Mouse (Mus musculus) adrenal gland, adult 2 months (tissue): ENCODE measurements around the gene Npff. TPM values are rescaled to one million over a fixed set of nuclear protein-coding genes. Genes with fewer than 3 reads are reported as not detected.

ENCODE experiments used
- DNase-seq: peaks from one replicate; pipeline ENCODE4 v3.0.0; 2021
- polyA plus RNA-seq: library from polyadenylated mRNA; depleted of rRNA; stranded (reverse); fragments of >200 nt; gene quantifications from 2 replicates; pipeline ENCODE4 v1.2.3, GENCODE M21; 2012; rRNA removed
- total RNA-seq, 2 experiments: library from RNA; stranded (reverse); gene quantifications; 2 replicates each; pipeline ENCODE4 v1.2.3; 2021

Npff gene
- total and polyA plus RNA-seq, 3 experiments: 0.62 to 4.0 (median 2.1) TPM

DNA sequence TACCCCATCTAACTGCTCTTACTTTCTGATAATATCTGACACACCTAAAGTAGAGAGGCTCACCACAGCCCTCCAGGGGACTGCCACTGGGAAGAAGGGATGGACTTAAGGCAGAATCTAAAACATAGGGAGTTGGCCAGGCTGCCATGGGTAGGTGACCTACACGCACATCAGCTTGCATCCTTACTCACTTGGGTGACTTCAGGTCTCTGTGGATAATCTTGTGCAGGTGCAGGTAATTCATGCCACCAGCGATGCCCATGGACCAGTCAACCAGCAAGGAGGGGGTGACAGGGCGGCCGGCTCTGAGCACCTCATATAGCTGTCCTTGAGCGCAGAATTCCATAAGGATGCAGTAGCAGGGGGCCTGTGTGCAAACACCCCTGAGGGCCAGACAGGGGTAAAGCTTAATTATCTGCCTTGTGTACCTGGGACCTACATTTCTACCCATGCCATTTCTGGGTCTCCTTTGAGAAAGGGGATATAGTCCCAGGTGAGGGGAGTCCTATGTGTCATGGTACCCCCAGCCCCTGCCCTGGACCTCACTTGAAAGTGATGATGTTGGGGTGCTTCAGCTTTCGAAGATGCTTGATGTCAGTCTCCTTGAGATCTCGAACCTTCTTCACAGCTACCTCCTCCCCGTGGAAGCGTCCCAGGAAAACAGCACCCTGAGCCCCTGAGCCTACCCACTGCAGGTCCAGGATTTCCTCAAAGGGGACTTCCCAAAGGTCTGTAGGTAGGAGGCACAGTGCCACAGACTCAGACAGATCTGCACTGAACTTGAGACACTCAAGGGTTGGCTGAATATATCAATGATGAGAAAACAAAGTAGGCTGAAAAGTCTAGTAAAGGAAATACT, 20.6 kb downstream of the Npff start:
- no peak for DNase-seq

GRCm38 (mm10) chr15:102503447-102503846, 21.3 kb downstream of the Npff start, which contains the start of gene Gm10337:
TSS of gene Gm10337 (plus strand) at chr15:102503722.
- no peak for DNase-seq

GRCm38 (mm10) chr15:102502254-102502840, 22.4 kb downstream of the Npff start:
- DNase-seq: no peak

DNA sequence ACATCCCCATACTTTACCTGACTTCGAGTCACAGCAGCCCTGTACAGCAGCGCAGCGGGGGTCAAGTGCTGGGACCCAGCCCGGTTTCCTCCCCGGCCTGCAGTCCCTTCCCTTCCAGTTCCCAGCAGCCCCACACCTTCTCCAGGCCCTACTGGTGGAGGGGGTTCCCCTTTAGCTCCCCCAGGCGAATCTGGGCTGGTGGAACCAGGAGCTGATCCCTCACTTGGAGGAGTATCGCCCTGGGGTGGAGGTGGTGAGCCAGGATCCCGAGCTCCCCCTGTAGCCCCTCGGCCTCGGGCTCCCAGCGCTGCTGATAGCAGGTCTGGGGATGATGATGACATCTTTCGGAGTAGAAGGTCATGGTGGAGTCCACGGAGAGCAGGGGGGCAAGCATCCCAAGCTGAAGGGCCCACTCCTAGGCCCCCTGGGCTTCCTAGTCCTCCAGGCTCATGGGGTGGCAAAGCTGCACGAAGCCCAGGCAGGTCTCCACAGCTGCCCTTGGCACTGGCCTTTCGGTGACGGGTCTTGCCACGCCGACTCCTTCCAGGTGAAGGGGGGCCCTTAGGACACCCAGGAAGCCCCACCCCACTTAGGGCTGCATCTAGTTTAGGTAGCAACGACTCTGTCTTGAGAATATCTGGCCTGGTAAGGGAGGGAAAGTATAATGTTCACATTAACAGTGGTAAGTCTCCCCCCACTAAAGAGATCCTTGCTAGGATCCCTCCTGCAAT, 23.5 kb downstream of the Npff start:
- no peak for DNase-seq

DNA sequence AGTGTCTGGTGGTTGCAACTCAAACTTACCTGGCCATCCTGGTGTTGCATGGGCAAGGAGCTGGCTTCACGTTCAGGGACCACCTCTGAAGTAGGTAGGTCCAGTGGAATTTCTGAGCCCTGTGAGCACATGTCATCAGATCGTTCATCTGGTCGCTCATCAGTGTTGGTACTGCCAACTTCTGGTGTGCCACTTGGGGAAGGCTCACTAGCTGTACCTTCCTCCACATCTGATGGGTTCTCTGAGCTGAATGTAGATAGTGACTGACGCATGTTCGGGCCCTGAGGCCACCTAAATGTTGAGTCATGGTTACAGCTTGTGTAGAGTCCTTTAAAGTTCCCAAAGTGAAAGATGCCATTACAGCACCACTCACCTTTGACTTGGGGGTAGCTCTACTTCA, 24.3 kb downstream of the Npff start:
- DNase-seq: no peak

GRCm38 (mm10) chr15:102499851-102500250, 24.9 kb downstream of the Npff start:
- DNase-seq: no peak

DNA sequence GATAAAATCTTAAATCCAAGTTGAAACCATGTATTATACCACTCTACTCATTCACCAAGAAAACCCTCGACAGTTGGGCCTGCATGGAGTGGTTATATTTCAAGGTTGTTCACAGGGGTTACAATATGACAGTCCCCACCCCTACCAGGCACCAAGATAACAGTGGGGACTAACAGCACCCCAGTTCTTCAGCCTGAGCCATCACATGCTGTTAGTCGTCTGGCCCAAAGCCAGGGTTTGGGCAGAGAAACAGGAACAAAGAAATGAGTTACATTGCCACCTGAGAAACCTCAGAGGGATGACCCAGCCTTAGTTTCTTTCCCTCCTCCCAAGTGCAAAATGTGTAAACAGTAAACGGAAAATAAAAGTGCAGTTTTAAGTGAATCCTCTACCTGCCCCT, 25.4 kb downstream of the Npff start:
- DNase-seq: no peak

GRCm38 (mm10) chr15:102498322-102498721, 26.4 kb downstream of the Npff start:
- DNase-seq: no peak

GRCm38 (mm10) chr15:102487664-102488063, 37.1 kb downstream of the Npff start:
- no peak for DNase-seq

GRCm38 (mm10) chr15:102485853-102486252, 38.9 kb downstream of the Npff start:
- no peak for DNase-seq

DNA sequence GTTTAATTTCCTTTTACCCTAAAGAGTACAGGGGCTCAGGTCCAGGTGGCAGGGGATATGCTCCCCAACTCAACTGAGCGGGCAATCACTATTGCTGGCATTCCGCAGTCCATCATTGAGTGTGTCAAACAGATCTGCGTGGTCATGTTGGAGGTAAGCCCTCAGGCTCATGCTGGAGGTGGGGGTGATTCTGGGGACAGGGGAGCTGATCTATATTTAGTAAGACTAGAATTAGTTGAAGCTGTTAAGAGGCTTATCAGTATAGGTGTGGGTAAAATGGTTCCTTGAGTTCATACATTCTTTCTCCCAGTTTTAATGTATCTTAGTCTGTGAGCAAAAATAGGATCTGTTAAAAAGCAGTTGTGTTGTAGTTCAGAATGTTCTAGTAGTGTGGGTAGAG, 41.6 kb downstream of the Npff start:
- no peak for DNase-seq

DNA sequence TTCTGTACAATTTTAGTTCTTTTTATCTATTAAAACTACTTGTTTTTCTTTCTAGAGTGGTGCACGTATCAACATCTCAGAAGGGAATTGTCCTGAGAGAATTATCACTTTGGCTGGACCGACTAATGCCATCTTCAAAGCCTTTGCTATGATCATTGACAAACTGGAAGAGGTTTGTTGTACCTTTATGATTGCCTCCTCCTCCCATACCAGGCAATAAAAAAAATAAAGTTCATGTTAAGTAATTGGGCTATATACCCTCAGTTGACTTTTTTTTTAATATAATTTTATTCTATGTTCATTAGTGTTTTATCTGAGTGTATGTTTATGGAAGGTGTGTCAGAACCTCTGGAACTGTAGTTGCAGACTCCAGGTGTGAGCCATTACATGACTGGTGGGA, 50.2 kb downstream of the Npff start:
- DNase-seq: no peak

Other genes starting within 250 kb of the Npff start
- gene Mfsd5, start 245.5 kb downstream of the Npff start, total RNA-seq: 10 to 100 TPM; 38.2 to 46.3 TPM
- 99.6 and 108 TPM in 2 replicates for gene Mfsd5, start 245.5 kb downstream of the Npff start, polyA plus RNA-seq
- 1 to 10 TPM in 1 of 2 experiments, under 1 TPM in 1; 0.86 to 2.5 TPM for gene Espl1, start 228.7 kb downstream of the Npff start, total RNA-seq
- 1.8 and 2.2 TPM in 2 replicates for gene Espl1, start 228.7 kb downstream of the Npff start, polyA plus RNA-seq
- gene Pfdn5, start 198.8 kb downstream of the Npff start, total RNA-seq: 100 to 1,000 TPM; 416 to 441 TPM
- gene Pfdn5, start 198.8 kb downstream of the Npff start, polyA plus RNA-seq: 19.1 and 19.8 TPM in 2 replicates
- gene Myg1, start 193.2 kb downstream of the Npff start, total RNA-seq: 10 to 100 TPM; 54.1 to 60.3 TPM
- 73.3 and 77.5 TPM in 2 replicates for gene Myg1, start 193.2 kb downstream of the Npff start, polyA plus RNA-seq
- 10 to 100 TPM; 16.8 to 18.1 TPM for gene Aaas, start 174.2 kb downstream of the Npff start, total RNA-seq
- gene Aaas, start 174.2 kb downstream of the Npff start, polyA plus RNA-seq: 44.9 and 46.6 TPM in 2 replicates
- under 1 TPM; 0.09 to 0.14 TPM for gene Sp7, start 157.8 kb downstream of the Npff start, total RNA-seq
- 0.50 and 0.55 TPM in 2 replicates for gene Sp7, start 157.8 kb downstream of the Npff start, polyA plus RNA-seq
- gene Sp1, start 118.8 kb downstream of the Npff start, total RNA-seq: 10 to 100 TPM; 71.7 to 72.1 TPM
- 8.5 and 11.1 TPM in 2 replicates for gene Sp1, start 118.8 kb downstream of the Npff start, polyA plus RNA-seq
- gene Amhr2, start 79.6 kb downstream of the Npff start, total RNA-seq: 1 to 10 TPM; 1.0 to 1.6 TPM
- gene Amhr2, start 79.6 kb downstream of the Npff start, polyA plus RNA-seq: 1.3 and 2.5 TPM in 2 replicates
- gene Prr13, start 65.9 kb downstream of the Npff start, total RNA-seq: 100 to 1,000 TPM; 105 to 197 TPM
- gene Prr13, start 65.9 kb downstream of the Npff start, polyA plus RNA-seq: 213 and 313 TPM in 2 replicates
- 100 to 1,000 TPM; 641 to 760 TPM for gene Pcbp2, start 54.4 kb downstream of the Npff start, total RNA-seq
- 388 and 545 TPM in 2 replicates for gene Pcbp2, start 54.4 kb downstream of the Npff start, polyA plus RNA-seq
- not detected for gene Gm10337, start 21.2 kb downstream of the Npff start, total RNA-seq
- gene Gm10337, start 21.2 kb downstream of the Npff start, polyA plus RNA-seq: not detected in 2 replicates
- 10 to 100 TPM in 1 of 2 experiments, 1 to 10 TPM in 1; 5.2 to 15.1 TPM for gene Map3k12, start 7.9 kb downstream of the Npff start, total RNA-seq
- gene Map3k12, start 7.9 kb downstream of the Npff start, polyA plus RNA-seq: 10.6 and 12.0 TPM in 2 replicates
- gene Tarbp2, start 6.8 kb downstream of the Npff start, total RNA-seq: 10 to 100 TPM; 30.5 to 32.5 TPM
- 60.7 and 64.1 TPM in 2 replicates for gene Tarbp2, start 6.8 kb downstream of the Npff start, polyA plus RNA-seq
- 1 to 10 TPM; 1.5 to 3.4 TPM for gene Gm28047, start 100.1 kb upstream of the Npff start, total RNA-seq
- gene Gm28047, start 100.1 kb upstream of the Npff start, polyA plus RNA-seq: 0.10 TPM in 1 of 2 replicates, not detected in the other
- gene Atf7, start 100.5 kb upstream of the Npff start, total RNA-seq: 10 to 100 TPM; 58.5 to 74.4 TPM
- gene Atf7, start 100.5 kb upstream of the Npff start, polyA plus RNA-seq: 44.0 and 64.5 TPM in 2 replicates
- gene Atp5g2, start 147.4 kb upstream of the Npff start, total RNA-seq: 10 to 100 TPM; 19.5 to 24.2 TPM
- 415 and 492 TPM in 2 replicates for gene Atp5g2, start 147.4 kb upstream of the Npff start, polyA plus RNA-seq
- 100 to 1,000 TPM in 1 of 2 experiments, 10 to 100 TPM in 1; 93.4 to 136 TPM for gene Calcoco1, start 197.2 kb upstream of the Npff start, total RNA-seq
- 75.4 and 89.3 TPM in 2 replicates for gene Calcoco1, start 197.2 kb upstream of the Npff start, polyA plus RNA-seq